Comparison of ENCODE assay signal across 13 mouse cellular contexts in genomic region chr3:86560281-86561022, GRCm38 (mm10). TPM values are rescaled to one million over a fixed set of nuclear protein-coding genes. Genes with fewer than 3 reads are reported as not detected.
A peak's percentile ranks its signal among the peaks of the same experiment; 100 is the strongest.
DNase-seq lines count a peak whose midpoint lies in the region; ATAC-seq and TF ChIP-seq lines count a peak whose summit lies in the region.
"Had no signal": no experiment of that assay in that cellular context is flagged by ENCODE, and none has a peak within 500 bp of the region (broad histone marks: within the 10 kb centered on the region; RNA-seq: fewer than 3 reads in every experiment).

No protein-coding gene starts in this region.

- no peaks in the 10 kb centered on the region for H3K9me3 ChIP-seq in midbrain, embryonic 13.5 days
- H3K9me3 ChIP-seq in midbrain, embryonic 16.5 days (replicated peaks; ENCODE audit: control insufficient read depth, low read length, poor library complexity, severe bottlenecking), result no peaks in the 10 kb centered on the region
- H3K9me3 ChIP-seq in liver, embryonic 16.5 days (replicated peaks; ENCODE audit: control insufficient read depth, low read length), result no peaks in the 10 kb centered on the region
- no peaks in the 10 kb centered on the region for H3K9me3 ChIP-seq in stomach, postnatal 0 days (ENCODE audit: control insufficient read depth, low read length)
- H3K9me3 ChIP-seq: heart, embryonic 15.5 days had no signal

- H3K4me2 ChIP-seq in midbrain, embryonic 13.5 days (replicated peaks), result no peak overlapping the region
- H3K4me2 ChIP-seq in midbrain, embryonic 16.5 days (ENCODE audit: low read length), result no peak overlapping the region
- no peak overlapping the region; the same call in 1 of the 2 replicates for H3K4me2 ChIP-seq in liver, embryonic 16.5 days (ENCODE audit: low read depth, low read length)
- no peak overlapping the region for H3K4me2 ChIP-seq in stomach, postnatal 0 days (replicated peaks; ENCODE audit: low read depth)
- H3K4me2 ChIP-seq: heart, embryonic 15.5 days had no signal

- H3K36me3 ChIP-seq in midbrain, embryonic 13.5 days, result no peaks in the 10 kb centered on the region
- H3K36me3 ChIP-seq in midbrain, embryonic 16.5 days (ENCODE audit: control insufficient read depth, insufficient read depth, low read length), result no peaks in the 10 kb centered on the region
- no peaks in the 10 kb centered on the region for H3K36me3 ChIP-seq in liver, embryonic 16.5 days (ENCODE audit: control insufficient read depth, insufficient read depth)
- no peaks in the 10 kb centered on the region for H3K36me3 ChIP-seq in stomach, postnatal 0 days (ENCODE audit: control insufficient read depth, insufficient read depth, low read length)
- H3K36me3 ChIP-seq: heart, embryonic 15.5 days had no signal

- TF ChIP-seq EP300 in stomach, postnatal 0 days (optimal IDR thresholded peaks at IDR 0.05), result no peak

- H3K4me1 ChIP-seq in midbrain, embryonic 13.5 days (replicated peaks), result peaks cover 25% of the 10 kb centered on the region
- H3K4me1 ChIP-seq in midbrain, embryonic 16.5 days (ENCODE audit: control insufficient read depth, insufficient read depth, low read length), result peaks cover 6% of the 10 kb centered on the region; the same call in 1 of the 2 replicates
- H3K4me1 ChIP-seq in liver, embryonic 16.5 days (ENCODE audit: control insufficient read depth, low read depth, low read length), result peaks cover 5% of the 10 kb centered on the region; the same call in 1 of the 2 replicates
- no peaks in the 10 kb centered on the region for H3K4me1 ChIP-seq in stomach, postnatal 0 days (replicated peaks; ENCODE audit: control insufficient read depth, insufficient read depth)
- H3K4me1 ChIP-seq: heart, embryonic 15.5 days had no signal

- peak; percentile 43 for DNase-seq in brain, embryonic 14.5 days (ENCODE audit: low read depth)
- DNase-seq in stomach, postnatal 0 days (ENCODE audit: low spot score), result no peak
- no peak for DNase-seq in cerebellum, postnatal 14 days
- no peak for DNase-seq in layer of hippocampus, postnatal 10 days (ENCODE audit: low spot score in 2 of 2)
- DNase-seq: adrenal gland, adult 2 months; cerebellum, adult 9-11 months; lung, adult 2 months had no signal

- no peak for TF ChIP-seq POLR2A in brain, embryonic 14.5 days (IDR thresholded peaks at IDR 0.05; ENCODE audit: borderline replicate concordance, extremely low read depth, insufficient read depth, insufficient read length, poor library complexity, severe bottlenecking)

- peak overlapping the region; percentile 59 for H3K27ac ChIP-seq in midbrain, embryonic 13.5 days
- H3K27ac ChIP-seq in midbrain, embryonic 16.5 days (ENCODE audit: low read length), result no peak overlapping the region; the same call in 1 of the 2 replicates
- H3K27ac ChIP-seq in liver, embryonic 16.5 days (ENCODE audit: low read length), result no peak overlapping the region
- no peak overlapping the region for H3K27ac ChIP-seq in stomach, postnatal 0 days (replicated peaks)
- H3K27ac ChIP-seq: heart, embryonic 15.5 days had no signal

- 0 out of 2 replicates have a peak, but pooled peaks have one; percentile 68 for ATAC-seq in midbrain, embryonic 13.5 days
- no peak for ATAC-seq in midbrain, embryonic 16.5 days
- peak; percentile 51 for ATAC-seq in liver, embryonic 16.5 days (ENCODE audit: low read depth)
- ATAC-seq in stomach, postnatal 0 days (ENCODE audit: low FRiP score, low TSS enrichment), result 0 out of 2 replicates have a peak, but pooled peaks have one; percentile 32

- H3K27me3 ChIP-seq in midbrain, embryonic 13.5 days, result peaks cover 25% of the 10 kb centered on the region
- H3K27me3 ChIP-seq in midbrain, embryonic 16.5 days (ENCODE audit: control insufficient read depth, insufficient read depth, low read depth, low read length), result no peaks in the 10 kb centered on the region; the same call in 1 of the 2 replicates
- no peaks in the 10 kb centered on the region for H3K27me3 ChIP-seq in liver, embryonic 16.5 days (ENCODE audit: control insufficient read depth, insufficient read depth, low read depth, low read length)
- no peaks in the 10 kb centered on the region for H3K27me3 ChIP-seq in stomach, postnatal 0 days (ENCODE audit: control insufficient read depth, insufficient read depth, low read length)
- H3K27me3 ChIP-seq: CH12.LX; heart, embryonic 15.5 days had no signal

- H3K4me3 ChIP-seq in midbrain, embryonic 13.5 days (replicated peaks), result no peak overlapping the region
- no peak overlapping the region for H3K4me3 ChIP-seq in midbrain, embryonic 16.5 days (ENCODE audit: low read depth, low read length)
- no peak overlapping the region for H3K4me3 ChIP-seq in liver, embryonic 16.5 days (ENCODE audit: low read depth, low read length)
- H3K4me3 ChIP-seq in stomach, postnatal 0 days (ENCODE audit: low read depth, low read length), result no peak overlapping the region
- H3K4me3 ChIP-seq: heart, embryonic 15.5 days had no signal

- no peak overlapping the region for H3K9ac ChIP-seq in midbrain, embryonic 13.5 days (replicated peaks)
- no peak overlapping the region for H3K9ac ChIP-seq in midbrain, embryonic 16.5 days (ENCODE audit: low read depth, low read length)
- no peak overlapping the region for H3K9ac ChIP-seq in liver, embryonic 16.5 days (ENCODE audit: low read depth, low read length)
- no peak overlapping the region for H3K9ac ChIP-seq in stomach, postnatal 0 days (ENCODE audit: low read length)
- H3K9ac ChIP-seq: heart, embryonic 15.5 days had no signal

- TF ChIP-seq CTCF in brain, embryonic 14.5 days (IDR thresholded peaks at IDR 0.05; ENCODE audit: borderline replicate concordance, extremely low read depth, insufficient read depth, insufficient read length), result no peak
- no peak for TF ChIP-seq CTCF in stomach, postnatal 0 days (IDR thresholded peaks at IDR 0.05; ENCODE audit: low read depth)

- 65% methylated on average over 4 of the region's 4 CpGs for WGBS in midbrain, embryonic 13.5 days
- WGBS in midbrain, embryonic 16.5 days, result 62% methylated on average over 4 of the region's 4 CpGs
- WGBS in liver, embryonic 16.5 days (ENCODE audit: insufficient replicate concordance), result 61% methylated on average over 4 of the region's 4 CpGs
- WGBS in stomach, postnatal 0 days, result 60% methylated on average over 4 of the region's 4 CpGs

RNA-seq across cellular contexts. Expression of gene Mab21l2, which starts 12.0 kb away (rescaled TPM):
- 89.1 and 122 TPM in 2 replicates for polyA plus RNA-seq in midbrain, embryonic 13.5 days (2015; fragmentation: Nextera tagmentation; extraction: Ambion mirVana)
- 53.9 and 67.8 TPM in 2 replicates for polyA plus RNA-seq in midbrain, embryonic 16.5 days (2015; fragmentation: Nextera tagmentation; extraction: Ambion mirVana)
- 46.3 and 126 TPM in 2 replicates for polyA plus RNA-seq in brain, embryonic 14.5 days (2012; rRNA removed)
- polyA plus RNA-seq in liver, embryonic 16.5 days (2015; fragmentation: Nextera tagmentation; extraction: Ambion mirVana), result 0.13 and 0.97 TPM in 2 replicates
- 1.5 and 2.2 TPM in 2 replicates for polyA plus RNA-seq in stomach, postnatal 0 days (2015; fragmentation: Nextera tagmentation; extraction: Ambion mirVana)
- total RNA-seq in layer of hippocampus, postnatal 10 days (2021), result not detected
- polyA plus RNA-seq: gonadal fat pad, adult 2 months had no signal

Comparison
In these comparisons a context has a peak if more than half of its experiments do, and no peak if none do; other contexts are left out.
1. RNA of gene Mab21l2, which starts 12.0 kb away (polyA plus RNA-seq): 46.3 to 126 TPM in brain, embryonic 14.5 days, 89.1 to 122 TPM in midbrain, embryonic 13.5 days and 53.9 to 67.8 TPM in midbrain, embryonic 16.5 days; 1.5 to 2.2 TPM in stomach, postnatal 0 days and 0.13 to 0.97 TPM in liver, embryonic 16.5 days; every median in the first group is over 10 times any median in the second.